Mouse (Mus musculus) kidney, embryonic 14.5 days (tissue): Measurements from ENCODE around the gene Dhodh. TPM values are rescaled to one million over a fixed set of nuclear protein-coding genes. Genes with fewer than 3 reads are reported as not detected.

ENCODE experiments used
- polyA plus RNA-seq: library from polyadenylated mRNA; unstranded; fragments of >200 nt; fragmentation: Nextera tagmentation; extraction: Ambion mirVana; gene quantifications from 2 replicates; pipeline ENCODE4 v1.2.1, GENCODE M21; 2014

Gene Dhodh
- polyA plus RNA-seq, 1 experiment from 2014 or later = 45.6 TPM

Other genes with a start within 250 kb of the Dhodh start
- 0.12 TPM in 1 of 2 replicates, not detected in the other for gene Pmfbp1, start 114.6 kb downstream of the Dhodh start, polyA plus RNA-seq
- 12.4 and 25.0 TPM in 2 replicates for gene Dhx38, start 42.8 kb downstream of the Dhodh start, polyA plus RNA-seq
- 24.6 and 27.6 TPM in 2 replicates for gene Txnl4b, start 42.8 kb downstream of the Dhodh start, polyA plus RNA-seq
- gene Hp, start 29.5 kb downstream of the Dhodh start, polyA plus RNA-seq = 3.4 and 3.8 TPM in 2 replicates
- 0.28 TPM in 1 of 2 replicates, not detected in the other for gene Pkd1l3, start 5.8 kb upstream of the Dhodh start, polyA plus RNA-seq
- gene Ist1, start 84.6 kb upstream of the Dhodh start, polyA plus RNA-seq = 115 and 143 TPM in 2 replicates
- 29.0 and 36.2 TPM in 2 replicates for gene Zfp821, start 96.9 kb upstream of the Dhodh start, polyA plus RNA-seq
- gene Atxn1l, start 129.1 kb upstream of the Dhodh start, polyA plus RNA-seq = 5.4 and 5.6 TPM in 2 replicates
- 25.3 and 38.8 TPM in 2 replicates for gene Ap1g1, start 169.9 kb upstream of the Dhodh start, polyA plus RNA-seq